Mouse (Mus musculus): Measurements from ENCODE around the gene Cyb561a3.
"Not testable (repeated sequence)": the region's sequence is repeated elsewhere in the genome, so short reads cannot be mapped to it uniquely, and the experiment has no call there.

Cyb561a3 gene

DNA sequence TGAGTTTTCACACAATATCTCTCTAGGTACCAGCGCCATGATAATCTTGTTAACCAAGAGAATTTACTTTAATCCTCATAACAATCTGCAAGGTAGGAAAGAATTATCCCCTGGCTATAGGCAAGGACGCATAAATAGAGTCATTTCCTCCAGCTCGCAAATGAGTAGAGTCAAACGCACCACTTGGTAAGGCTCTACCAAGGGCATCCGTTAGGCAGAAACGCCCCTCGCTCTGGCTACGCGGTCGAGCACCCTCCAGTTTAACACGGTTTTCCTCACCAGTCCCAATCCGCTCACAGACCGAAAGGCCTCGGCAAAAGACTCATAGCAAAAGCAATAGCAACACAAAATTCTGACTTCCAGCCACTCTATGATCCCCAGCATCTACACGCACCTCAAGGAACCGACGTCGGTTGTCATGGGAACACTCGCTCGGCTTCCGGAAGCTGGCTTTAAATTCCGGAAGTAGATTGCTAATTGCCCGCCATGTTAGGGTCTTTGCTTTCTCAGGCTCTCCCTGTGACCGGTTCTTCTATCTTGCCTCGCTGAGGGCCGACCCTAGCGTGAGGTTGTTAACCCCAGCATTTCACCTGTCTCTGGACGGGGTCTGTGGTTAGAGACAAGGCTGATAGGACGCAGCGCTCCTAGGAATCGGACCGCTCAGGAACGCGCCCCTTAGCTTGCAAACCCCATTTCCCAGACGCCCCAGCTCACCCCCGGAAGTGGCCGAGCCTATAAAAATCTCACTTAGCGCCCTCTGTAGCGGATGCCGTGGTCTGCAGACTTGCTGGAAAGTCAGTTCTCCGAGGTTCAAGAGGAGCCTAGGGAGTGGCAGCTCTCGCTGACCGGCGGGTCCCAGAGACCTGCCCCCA is at the start of gene Cyb561a3, which contains the start of gene Tmem138:
Gene Cyb561a3, plus strand, starts transcription at position 483 of the 872 bp plus-strand sequence.
Gene Tmem138, minus strand, starts transcription at position 673 of the 872 bp plus-strand sequence.
- DNase-seq = peak; percentile 95

DNA sequence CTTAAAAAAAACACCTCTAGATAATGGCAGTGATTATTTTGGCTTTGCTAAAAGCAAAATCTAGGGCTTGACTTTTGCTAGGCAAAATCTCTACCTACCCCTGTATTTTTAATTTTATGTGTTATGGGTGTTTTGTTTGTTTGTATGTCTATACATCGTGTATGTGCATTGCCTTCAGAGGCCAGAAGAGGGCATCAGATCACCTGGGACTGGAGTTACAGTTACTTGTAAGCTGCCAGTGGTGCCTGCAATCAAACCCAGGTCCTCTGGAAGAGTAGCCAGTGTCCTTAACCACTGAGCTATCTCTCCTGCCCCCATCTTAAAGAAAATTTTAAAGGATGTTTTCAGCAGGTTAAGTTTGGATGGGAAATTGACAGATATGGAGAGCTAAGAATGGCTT is 46.9 kb upstream of the Cyb561a3 start:
- no peak for DNase-seq

DNA sequence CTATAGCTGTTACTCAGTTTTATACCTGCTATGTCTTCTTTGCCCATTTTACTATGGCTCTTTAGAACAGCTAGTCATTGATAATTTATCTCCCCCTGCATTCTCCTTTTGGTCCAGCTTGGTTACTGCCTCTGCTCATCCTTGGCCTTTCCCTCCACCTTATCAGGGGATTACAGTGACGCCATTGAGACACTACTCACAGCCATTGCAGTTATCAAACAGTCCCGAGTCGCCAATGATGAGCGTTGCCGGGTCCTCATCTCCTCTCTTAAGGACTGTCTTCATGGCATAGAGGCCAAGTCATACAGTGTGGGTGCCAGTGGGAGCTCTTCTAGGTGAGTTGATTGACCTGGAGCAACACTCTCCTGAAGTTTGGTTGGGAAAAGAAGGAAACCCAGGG is 37.5 kb upstream of the Cyb561a3 start:
- no peak for DNase-seq

DNA sequence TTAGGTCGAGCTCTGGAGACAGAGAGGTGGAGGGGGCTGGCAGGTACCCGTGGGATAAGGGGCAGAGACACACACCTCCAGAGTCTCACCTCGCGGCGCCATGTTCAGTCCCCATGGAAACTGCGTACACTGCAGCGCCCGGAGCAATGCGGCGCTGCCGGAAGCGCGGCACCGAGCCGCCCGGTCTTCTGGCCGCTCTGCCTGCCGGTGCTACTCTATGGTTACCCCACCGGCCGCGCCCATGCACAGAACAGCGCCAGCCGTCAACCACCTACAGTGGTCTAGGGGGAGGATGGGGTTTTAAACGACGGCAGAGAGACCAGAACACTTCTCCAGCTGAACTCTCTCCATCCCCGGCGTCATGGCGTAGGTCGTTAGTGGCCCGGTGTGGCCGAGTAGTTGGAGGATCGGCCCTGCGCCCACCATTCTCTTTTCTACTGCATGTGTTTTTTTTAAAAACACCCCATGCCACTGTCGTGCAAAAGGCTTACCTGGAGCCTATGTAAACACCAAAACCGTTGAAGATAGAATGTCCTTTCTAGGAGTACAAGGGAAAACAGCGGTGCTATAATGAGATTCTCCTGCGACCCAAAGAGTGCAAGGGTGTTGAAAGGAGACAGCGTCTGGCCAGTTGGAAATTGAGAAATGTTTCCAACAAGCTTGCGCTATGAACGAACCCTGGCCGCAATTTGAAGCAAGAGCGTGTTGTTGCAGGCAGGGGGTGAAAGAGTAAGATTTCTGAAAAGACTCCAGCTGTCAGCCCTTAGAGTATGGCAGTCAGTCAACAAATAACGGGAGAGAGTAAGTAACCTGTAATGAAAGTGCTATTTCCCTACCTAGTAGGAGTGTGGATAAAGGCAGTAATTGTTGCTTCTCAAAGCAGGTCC is 21.1 kb upstream of the Cyb561a3 start, which contains the start of gene Tmem216:
Gene Tmem216, minus strand, starts transcription at position 615 of the 887 bp plus-strand sequence.
- peak; percentile 83 for DNase-seq

DNA sequence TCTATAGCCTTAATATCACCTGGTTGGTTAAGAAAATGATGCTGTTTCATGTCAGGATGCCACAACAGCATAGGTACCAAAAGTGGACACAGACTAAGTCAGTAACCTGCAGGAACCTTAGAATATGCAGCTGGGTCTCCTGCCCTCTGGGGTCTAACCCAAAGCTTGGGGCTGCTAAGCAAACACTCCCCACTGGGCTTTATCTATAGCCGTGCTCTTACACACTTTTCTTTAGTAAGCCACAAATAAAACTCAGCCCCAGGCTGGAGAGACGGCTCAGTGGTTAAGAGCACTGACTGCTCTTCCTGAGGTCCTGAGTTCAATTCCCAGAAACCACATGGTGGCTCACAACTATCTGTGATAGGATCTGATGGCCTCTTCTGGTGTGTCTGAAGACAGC is 20.0 kb upstream of the Cyb561a3 start:
- DNase-seq = no peak

DNA sequence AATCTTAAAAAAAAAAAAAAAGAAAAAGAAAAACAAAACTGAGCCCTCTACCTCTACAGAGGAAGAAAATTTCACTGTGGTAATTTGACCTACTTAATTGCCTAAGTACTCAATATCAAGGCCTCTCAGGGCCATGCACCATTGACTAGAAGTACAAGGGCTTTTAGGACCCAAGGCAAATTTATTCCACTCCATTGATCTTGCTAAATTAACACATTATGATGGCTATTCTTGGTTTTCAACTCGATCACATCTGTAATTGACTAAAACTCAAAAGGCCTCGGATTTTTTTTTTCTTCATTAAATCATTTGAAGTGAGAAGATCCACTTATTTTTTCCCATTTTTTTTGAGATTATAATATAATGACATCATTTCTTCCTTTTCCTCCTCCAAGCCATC is 19.5 kb upstream of the Cyb561a3 start:
- DNase-seq = no peak

DNA sequence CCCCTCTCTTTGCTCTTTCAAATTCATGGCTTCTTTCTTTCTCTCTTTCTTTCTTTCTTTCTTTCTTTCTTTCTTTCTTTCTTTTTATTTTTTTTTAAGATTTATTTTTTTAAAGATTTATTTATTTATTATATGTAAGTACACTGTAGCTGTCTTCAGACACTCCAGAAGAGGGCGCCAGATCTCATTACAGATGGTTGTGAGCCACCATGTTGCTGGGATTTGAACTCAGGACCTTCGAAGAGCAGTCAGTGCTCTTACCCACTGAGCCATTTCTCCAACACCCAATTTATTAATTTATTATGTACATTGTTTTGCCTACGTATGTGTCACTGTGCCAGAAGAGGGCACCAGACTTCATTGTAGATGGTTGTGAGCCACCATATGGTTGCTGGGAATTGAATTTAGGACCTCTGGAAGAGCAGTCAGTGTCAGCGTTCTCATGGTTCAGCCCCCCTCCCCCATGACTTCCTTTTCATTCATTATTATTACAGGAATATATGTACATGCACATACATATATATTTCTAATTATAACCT is 19.1 kb upstream of the Cyb561a3 start:
- not testable (repeated sequence) for DNase-seq

DNA sequence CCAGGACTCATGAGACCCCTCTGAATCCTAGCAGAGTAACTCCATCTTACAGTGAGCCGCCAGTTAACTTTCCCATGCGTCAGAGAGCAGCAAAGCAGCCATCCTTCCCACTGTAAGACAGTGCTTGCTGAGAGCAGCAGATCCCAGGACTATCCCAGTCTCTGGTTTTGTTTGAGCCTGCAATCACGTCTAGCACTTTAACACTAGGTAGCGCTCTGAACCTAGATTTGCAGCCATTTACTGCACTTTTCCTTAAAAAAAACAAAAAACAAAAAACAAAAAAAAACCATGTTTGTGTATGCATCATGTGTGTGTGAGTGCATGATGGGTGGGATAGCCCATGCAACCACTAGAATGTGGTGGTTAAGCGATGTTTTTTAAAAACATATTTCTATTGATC is 16.9 kb upstream of the Cyb561a3 start:
- DNase-seq = no peak

DNA sequence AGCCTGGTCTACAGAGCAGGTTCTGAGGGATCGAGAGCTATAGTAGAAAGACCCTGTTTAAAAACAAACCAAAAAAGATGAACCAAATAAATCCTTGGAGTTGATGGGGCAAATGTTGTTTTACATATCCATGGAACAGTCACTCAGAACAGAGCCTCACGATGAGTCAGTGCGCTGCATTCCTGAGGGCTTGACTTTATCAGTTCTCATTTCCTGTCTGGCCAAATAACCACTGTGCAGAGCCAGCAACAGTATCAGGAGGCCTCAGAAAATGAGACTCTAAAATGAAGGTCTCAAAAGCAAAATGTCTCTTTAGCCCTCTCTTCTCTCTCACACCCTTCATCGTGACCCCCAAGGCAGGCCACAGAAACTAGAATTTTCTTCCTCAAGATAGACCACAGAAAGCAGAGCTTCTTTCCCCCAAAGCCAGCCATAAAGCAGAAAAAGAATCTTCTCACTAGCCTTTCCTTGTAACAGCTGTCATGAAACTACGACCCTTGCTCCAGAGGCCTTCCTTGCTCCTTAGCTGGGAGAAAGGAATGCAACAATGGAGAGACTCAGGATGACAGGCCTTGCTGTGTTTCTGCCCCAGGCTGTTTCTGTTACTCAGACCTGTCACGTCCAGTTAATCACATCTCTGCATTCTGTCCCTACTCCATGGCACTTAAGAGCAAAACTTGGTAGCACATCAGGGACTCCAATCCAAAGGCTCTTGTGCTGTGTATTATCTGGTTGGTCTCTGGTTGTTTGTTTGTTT is 15.2 kb upstream of the Cyb561a3 start:
- DNase-seq = no peak

DNA sequence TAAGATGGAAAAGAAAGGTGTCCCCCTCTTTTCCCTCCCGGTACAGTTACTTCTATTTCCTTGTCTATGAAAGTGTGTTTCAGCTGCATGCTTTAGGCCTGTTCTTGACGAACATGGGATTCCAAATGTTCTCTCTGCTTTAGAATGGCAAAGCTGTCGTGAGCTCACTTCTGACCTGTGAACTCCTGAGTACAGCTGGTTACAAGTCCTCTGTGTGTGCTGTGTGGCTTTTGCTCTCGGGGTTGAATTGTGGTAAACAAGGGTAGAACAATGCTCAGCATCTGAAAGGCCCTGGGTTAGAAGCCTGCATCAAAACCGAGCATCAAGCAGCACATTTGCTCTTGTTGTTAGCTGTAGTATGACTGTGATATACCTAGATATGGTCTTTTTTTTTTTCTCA is 14.6 kb upstream of the Cyb561a3 start:
- no peak for DNase-seq

DNA sequence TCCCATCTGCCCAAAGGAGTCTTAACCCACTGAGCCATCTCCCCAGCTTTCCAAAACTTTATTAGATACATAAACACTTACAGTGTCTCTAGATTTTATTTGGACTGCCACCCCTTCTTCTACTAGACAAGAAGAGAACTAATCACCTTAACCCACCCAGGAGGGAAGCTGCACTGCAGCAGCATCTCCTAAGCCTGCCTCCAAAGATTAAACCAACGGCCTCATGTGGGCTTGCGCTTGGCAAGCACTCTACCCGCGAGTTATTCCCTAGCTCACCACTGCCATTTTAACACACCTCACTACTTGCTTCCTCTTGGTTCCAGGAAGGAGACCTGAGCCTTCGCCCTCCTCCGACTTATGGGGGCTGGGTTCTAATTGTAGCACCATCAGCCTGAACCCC is 12.7 kb upstream of the Cyb561a3 start:
- DNase-seq = no peak

DNA sequence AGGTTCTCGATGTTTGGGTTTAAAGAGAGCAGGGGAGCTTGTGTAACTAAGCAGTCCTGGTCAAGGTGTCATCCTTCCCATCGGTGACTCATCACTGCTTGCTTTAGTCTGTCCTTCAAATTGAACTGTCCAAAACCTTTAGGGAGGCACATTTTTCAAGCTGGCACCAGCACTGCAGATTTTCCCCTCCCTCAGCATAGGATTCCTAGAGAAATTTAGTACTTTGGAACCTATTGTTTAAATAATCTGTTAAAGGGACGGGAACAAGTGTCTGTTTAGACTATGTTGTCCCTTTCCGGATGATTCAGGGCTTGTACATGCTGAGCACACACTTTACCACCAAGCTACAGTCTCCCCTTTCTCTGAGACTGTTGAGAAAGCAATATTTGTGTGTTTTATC is 11.8 kb upstream of the Cyb561a3 start:
- no peak for DNase-seq

DNA sequence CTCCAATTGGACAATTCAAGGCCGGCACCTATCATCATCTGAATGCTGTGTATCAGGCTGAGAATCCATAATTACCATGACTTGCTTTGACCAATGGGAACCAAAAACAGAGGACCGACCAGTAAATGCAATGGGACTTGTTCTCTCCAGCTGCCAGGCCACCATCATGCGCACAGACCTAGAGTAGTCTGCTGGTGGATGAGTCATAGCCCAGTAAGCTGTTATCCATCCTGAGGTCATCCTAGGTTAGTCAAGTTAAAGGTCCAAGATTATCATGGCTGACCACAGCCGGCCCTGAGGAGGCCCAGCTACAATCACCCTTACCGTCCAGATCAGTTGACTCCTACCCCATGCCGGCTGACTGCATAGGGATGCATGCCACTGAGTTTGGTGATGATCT is 7.3 kb upstream of the Cyb561a3 start:
- DNase-seq = no peak

DNA sequence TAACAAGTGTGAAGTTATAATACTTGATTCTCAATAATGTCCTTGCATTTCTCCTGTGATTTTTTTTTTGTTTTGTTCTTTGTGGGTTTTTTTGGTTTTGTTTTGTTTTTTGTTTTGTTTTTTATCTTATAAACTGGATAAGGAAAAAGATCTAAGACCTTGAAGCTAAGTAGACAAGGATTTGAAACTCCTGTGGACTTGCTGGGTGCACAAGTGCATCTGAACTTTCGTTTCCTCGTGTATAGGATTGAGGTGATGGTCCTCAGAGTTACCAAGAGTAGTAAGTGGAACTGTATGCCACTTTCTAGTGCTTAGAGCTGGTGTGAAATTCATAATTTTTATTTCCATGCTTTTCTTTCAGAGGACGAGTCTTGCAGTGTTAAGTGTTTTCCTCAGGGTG is 3.1 kb downstream of the Cyb561a3 start:
- DNase-seq = no peak

DNA sequence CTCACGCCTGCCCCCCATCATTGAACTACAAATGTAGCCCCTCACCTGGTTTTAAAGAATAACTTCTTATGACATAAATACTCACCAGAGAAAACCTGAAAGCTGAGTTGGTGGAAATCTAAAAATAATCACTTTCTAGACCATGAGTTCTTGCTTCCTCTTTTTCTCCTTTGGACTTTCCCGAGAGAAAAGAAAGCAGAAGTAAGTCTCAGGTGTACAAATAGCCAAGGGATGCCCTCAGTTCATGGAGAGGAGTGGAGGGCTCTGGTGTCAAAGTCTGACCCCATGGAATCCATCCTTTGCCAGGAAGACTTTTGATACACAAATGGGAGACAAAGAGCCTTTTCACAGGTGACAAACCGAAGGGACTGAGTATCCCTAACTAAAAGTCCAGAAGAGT is 3.8 kb downstream of the Cyb561a3 start:
- DNase-seq = no peak

DNA sequence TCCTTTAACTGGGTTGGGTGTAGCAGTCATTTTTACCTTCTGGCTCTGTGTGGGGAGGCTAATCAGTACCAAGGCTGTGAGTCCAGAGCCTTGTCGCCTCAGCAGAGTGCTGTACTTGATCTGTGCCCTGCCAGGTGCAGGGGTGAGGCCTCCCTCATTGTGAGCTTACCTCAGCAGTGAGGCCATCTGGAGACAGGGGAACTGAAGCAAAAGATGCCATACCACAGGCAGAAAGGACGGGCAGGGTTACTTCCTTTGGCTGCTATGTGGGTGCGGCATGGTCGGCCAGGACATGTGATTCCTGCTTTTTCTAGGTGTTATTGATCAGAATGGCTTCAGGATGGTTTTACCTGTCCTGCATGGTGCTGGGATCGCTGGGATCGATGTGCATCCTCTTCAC is 5.0 kb downstream of the Cyb561a3 start:
- no peak for DNase-seq

DNA sequence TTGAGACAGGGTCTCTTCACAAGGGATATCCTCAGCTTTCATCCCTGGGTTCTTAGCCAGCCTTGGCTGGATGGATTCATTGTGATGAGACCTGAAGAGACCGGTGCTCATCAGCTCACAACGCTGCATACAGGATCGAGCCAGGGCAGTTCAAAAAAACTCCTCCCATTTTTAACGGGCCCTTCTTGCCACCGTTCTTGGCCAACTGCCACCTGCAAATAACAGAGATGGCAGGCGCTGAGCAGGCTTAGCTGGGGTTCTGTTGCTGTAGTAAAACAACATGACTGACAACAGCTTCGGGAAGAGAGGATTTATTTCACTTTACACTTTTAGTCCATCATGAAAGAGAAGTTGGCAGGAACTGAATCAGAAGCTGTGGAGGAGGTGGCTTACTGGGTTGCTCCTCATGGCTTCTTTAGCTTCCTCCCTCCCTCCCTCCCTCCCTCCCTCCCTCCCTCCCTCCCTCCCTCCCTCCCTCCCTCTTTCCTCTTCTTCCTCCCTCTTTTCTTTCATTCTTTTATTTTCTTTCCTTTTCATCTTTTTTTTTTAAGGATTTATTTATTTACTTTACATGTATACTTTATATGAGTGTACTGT is 6.7 kb downstream of the Cyb561a3 start:
- DNase-seq = no peak

DNA sequence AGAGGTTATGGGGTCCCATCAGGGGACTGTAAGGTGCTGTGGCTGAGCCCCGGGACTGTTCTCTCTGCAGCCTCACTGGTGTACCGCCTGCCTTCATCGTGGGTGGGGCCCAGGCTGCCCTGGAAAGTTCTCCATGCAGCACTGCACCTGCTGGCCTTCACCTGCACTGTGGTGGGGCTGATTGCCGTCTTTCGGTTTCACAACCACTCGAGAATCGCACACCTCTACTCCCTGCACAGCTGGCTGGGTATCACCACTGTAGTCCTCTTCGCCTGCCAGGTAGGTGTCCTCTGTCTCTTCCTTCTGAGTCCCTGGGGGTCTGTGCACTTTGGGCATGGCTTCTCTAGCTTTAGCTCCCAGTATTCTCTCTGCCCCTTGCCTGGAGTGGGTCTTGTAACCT is 8.1 kb downstream of the Cyb561a3 start:
- DNase-seq = no peak

DNA sequence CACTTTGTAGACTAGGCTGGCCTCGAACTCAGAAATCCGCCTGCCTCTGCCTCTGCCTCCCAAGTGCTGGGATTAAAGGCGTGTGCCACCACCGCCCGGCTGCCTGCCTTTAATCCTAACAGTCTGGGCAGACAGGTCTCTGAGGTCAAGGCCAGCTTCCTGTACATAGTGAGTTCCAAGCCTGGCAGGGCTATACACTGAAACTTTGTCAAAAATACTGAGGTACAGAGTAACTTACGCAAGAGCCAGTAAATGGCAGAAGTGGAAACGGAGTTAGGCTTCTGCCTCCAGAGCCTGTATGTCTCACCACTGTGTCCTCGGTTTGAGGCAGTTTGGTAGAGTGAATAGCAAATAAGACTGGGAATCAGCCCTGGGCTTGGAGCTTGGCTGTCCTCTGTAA is 10.3 kb downstream of the Cyb561a3 start:
- no peak for DNase-seq

DNA sequence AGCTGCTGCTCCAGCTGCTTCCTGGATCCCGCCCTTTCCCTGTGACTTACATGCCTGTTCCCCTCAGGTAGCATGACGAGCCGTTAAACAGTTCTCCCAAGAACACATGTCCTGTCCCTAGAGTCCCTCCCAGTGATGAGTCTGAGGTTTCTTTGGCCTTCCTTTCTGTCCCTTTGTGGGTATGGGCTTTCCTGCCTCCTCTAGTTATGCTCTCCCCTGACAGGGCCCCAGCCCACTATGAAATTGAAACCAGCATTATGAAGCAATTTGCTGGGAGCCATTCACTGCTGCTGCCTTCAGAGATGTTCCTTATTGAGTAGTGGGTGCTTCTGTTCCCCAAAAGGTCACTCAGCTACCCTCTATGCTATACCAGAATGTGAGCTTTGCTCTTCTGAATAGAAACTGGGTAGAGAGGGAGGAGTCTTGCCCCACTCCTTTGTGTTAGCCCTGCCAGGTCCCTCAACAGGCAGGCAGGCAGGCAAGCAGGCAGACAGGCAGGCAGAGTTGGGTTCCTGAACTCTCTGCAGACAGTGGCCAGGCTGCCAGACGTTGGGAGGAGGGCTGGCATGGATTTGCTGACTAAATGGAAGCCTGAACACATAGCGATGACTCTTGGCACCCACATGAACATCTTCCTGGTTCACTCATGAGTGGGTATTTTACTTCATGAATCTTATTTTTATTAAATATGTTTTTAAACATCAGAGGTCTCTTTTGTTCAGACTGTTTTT is 12.3 kb downstream of the Cyb561a3 start:
- no peak for DNase-seq

DNA sequence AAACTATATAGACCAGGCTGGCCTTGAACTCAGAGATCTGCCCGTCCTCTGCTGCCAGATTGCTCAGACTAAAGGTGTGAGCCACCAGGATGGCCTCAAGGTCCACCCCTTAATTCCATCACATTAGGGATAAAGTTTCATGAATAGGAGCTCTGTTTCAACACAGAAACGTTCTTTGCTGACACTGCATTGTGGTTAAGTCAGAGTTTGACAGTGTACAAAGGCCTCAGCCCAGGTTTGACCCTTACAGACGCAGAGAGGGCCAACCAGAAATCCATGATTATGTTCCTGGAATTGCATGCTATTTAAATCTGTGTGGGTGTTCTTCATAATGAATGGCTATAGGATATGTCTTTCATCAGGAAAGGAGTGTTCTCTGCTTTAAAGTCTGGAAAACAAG is 13.3 kb downstream of the Cyb561a3 start:
- DNase-seq = no peak
